Mouse (Mus musculus): Measurements from ENCODE around the gene Mastl. TPM values are rescaled to one million over a fixed set of nuclear protein-coding genes. Genes with fewer than 3 reads are reported as not detected.

Mastl gene
- polyA plus RNA-seq, 1 experiment from 2014 or later, result 8.1 TPM

GRCm38 (mm10) chr2:23078588-23078987 lies 77.2 kb downstream of the Mastl start:
- 95% methylated on average over 2 of the region's 2 CpGs for WGBS
- Histone ChIP-seq H3K36me3 (peaks cover 54% of the 10 kb centered on the region), H3K9me3 (no peaks in the 10 kb centered on the region)

GRCm38 (mm10) chr2:23077693-23078092 lies 78.1 kb downstream of the Mastl start:
- no peaks in the 10 kb centered on the region for H3K9me3 ChIP-seq
- no peaks in the 10 kb centered on the region for H3K4me1 ChIP-seq
- WGBS, result 94% methylated on average over 5 of the region's 5 CpGs
- no peak for ATAC-seq (ENCODE audit: low FRiP score, low read depth)
- H3K4me2 ChIP-seq (replicated peaks), result no peak overlapping the region
- no peak overlapping the region for H3K4me3 ChIP-seq
- peaks cover 48% of the 10 kb centered on the region for H3K36me3 ChIP-seq
- H3K27me3 ChIP-seq (replicated peaks), result no peaks in the 10 kb centered on the region
- H3K9ac ChIP-seq, result no peak overlapping the region
- no peak overlapping the region for H3K27ac ChIP-seq

More at GRCm38 (mm10) chr2:23078588-23078987, 77.2 kb downstream of the Mastl start:
- Histone ChIP-seq H3K4me2 (replicated peaks) (no peak overlapping the region), H3K27ac (no peak overlapping the region), H3K4me3 (no peak overlapping the region), H3K27me3 (replicated peaks) (no peaks in the 10 kb centered on the region), H3K4me1 (no peaks in the 10 kb centered on the region), H3K9ac (no peak overlapping the region)
- ATAC-seq (ENCODE audit: low FRiP score, low read depth), result no peak

DNA sequence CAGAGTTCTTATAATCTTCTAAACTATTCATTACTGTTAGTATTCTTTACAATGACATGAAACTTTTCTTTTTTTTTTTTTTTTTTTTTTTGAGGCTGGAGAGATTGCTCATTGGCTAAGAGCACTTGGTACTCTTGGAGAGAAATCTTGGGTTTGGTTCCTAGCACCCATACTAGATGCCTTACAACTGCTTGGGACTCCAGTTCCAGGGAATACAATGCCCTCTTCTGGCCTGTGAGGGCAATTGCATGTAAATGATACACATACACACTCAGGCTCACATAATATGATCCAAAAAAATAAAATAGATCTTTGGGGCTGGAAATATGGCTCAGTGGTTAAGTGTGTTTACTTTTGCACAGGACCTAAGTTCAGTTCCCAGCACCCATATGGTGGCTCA lies 79.0 kb downstream of the Mastl start:
- Histone ChIP-seq H3K9ac (no peak overlapping the region), H3K4me1 (no peaks in the 10 kb centered on the region), H3K27me3 (replicated peaks) (no peaks in the 10 kb centered on the region), H3K4me2 (replicated peaks) (no peak overlapping the region), H3K4me3 (no peak overlapping the region), H3K9me3 (no peaks in the 10 kb centered on the region), H3K27ac (no peak overlapping the region), H3K36me3 (peaks cover 47% of the 10 kb centered on the region)
- no peak for ATAC-seq (ENCODE audit: low FRiP score, low read depth)

GRCm38 (mm10) chr2:23075846-23076245 lies 80.0 kb downstream of the Mastl start:
- H3K9me3 ChIP-seq, result no peaks in the 10 kb centered on the region
- no peak overlapping the region for H3K4me2 ChIP-seq (replicated peaks)
- peaks cover 39% of the 10 kb centered on the region for H3K36me3 ChIP-seq
- no peak overlapping the region for H3K4me3 ChIP-seq
- H3K4me1 ChIP-seq, result no peaks in the 10 kb centered on the region
- ATAC-seq (ENCODE audit: low FRiP score, low read depth), result no peak
- H3K27me3 ChIP-seq (replicated peaks), result no peaks in the 10 kb centered on the region
- no peak overlapping the region for H3K27ac ChIP-seq
- H3K9ac ChIP-seq, result no peak overlapping the region

DNA sequence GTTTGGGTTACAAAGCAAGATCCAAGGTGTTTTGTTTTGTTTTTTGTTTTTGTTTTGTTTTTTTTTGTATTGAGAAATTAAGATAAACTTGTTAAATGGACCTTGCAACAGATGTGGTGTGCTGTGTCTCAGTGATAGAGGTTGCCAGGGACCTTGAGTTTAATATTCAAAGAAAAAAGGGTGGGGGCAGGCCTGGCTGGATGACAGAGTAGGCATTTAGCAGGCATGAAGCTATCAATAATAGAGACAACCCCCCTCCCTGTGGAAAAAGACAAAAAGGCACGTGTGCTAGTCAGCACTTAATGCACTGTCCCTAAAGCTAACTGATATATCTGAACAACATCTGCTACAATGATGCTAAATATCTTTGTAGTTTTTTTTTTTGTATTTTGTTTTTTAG lies 84.4 kb downstream of the Mastl start:
- no peak overlapping the region for H3K9ac ChIP-seq
- no peaks in the 10 kb centered on the region for H3K27me3 ChIP-seq (replicated peaks)
- H3K27ac ChIP-seq, result no peak overlapping the region
- H3K9me3 ChIP-seq, result no peaks in the 10 kb centered on the region
- no peak for ATAC-seq (ENCODE audit: low FRiP score, low read depth)
- no peak overlapping the region for H3K4me3 ChIP-seq
- peaks cover 15% of the 10 kb centered on the region; the same call in 1 of the 2 replicates for H3K36me3 ChIP-seq
- no peak overlapping the region for H3K4me2 ChIP-seq (replicated peaks)
- WGBS, result 60% methylated on average over 1 of the region's 1 CpGs
- H3K4me1 ChIP-seq, result 0 out of 2 replicates have a peak, but pooled peaks cover 3% of the 10 kb centered on the region

DNA sequence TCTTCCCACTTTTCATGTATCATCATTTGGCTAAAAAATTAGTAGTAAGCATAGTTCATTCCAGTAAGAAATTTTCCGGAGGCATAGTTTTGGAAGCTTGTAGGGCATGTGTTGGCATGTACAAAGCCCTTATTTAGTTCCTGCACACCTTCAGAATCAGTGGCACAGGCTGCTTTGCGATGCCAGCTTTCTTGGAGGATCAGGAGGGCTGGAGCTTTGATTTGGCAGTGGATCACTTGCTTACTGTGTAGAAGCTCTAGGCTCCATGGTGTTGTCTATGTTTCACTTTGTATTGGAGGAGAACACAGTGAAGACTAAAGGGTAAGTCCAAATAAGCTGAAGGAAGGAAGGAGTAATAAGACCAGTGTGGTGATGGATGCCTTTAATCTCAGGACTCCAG lies 85.3 kb downstream of the Mastl start:
- H3K9me3 ChIP-seq, result no peaks in the 10 kb centered on the region
- H3K4me3 ChIP-seq, result no peak overlapping the region
- no peak for ATAC-seq (ENCODE audit: low FRiP score, low read depth)
- H3K4me1 ChIP-seq, result 0 out of 2 replicates have a peak, but pooled peaks cover 3% of the 10 kb centered on the region
- no peaks in the 10 kb centered on the region for H3K27me3 ChIP-seq (replicated peaks)
- peaks cover 10% of the 10 kb centered on the region; the same call in 1 of the 2 replicates for H3K36me3 ChIP-seq
- H3K4me2 ChIP-seq (replicated peaks), result no peak overlapping the region
- 95% methylated on average over 2 of the region's 2 CpGs for WGBS
- no peak overlapping the region for H3K27ac ChIP-seq
- H3K9ac ChIP-seq, result no peak overlapping the region

- Histone ChIP-seq H3K9ac (peak overlapping the region; percentile 81), H3K36me3 (peaks cover 6% of the 10 kb centered on the region; the same call in 1 of the 2 replicates), H3K27ac (peak overlapping the region; percentile 90), H3K4me3 (peak overlapping the region; percentile 67), H3K4me1 (0 out of 2 replicates have a peak, but pooled peaks cover 3% of the 10 kb centered on the region), H3K27me3 (replicated peaks) (no peaks in the 10 kb centered on the region), H3K9me3 (no peaks in the 10 kb centered on the region), H3K4me2 (replicated peaks) (peak overlapping the region; percentile 96)
- peak; percentile 91 for ATAC-seq (ENCODE audit: low FRiP score, low read depth)
- under 1% methylated on average over 50 of the region's 50 CpGs for WGBS
Observed at GRCm38 (mm10) chr2:23068894-23069744, 86.7 kb downstream of the Mastl start.

GRCm38 (mm10) chr2:23068370-23068737 lies 87.5 kb downstream of the Mastl start:
- Histone ChIP-seq H3K4me1 (0 out of 2 replicates have a peak, but pooled peaks cover 3% of the 10 kb centered on the region), H3K9ac (peak overlapping the region; percentile 81), H3K27me3 (replicated peaks) (no peaks in the 10 kb centered on the region), H3K4me2 (replicated peaks) (peak overlapping the region; percentile 96), H3K9me3 (no peaks in the 10 kb centered on the region), H3K36me3 (peaks cover 6% of the 10 kb centered on the region; the same call in 1 of the 2 replicates), H3K4me3 (peak overlapping the region; percentile 67), H3K27ac (peak overlapping the region; percentile 90)
- under 1% methylated on average over 21 of the region's 21 CpGs for WGBS
- peak; percentile 79 for ATAC-seq (ENCODE audit: low FRiP score, low read depth)

- Histone ChIP-seq H3K36me3 (peaks cover 6% of the 10 kb centered on the region; the same call in 1 of the 2 replicates), H3K27ac (peak within 1 kb of the TSS; percentile 90), H3K9me3 (no peaks in the 10 kb centered on the region), H3K4me1 (0 out of 2 replicates have a peak, but pooled peaks cover 3% of the 10 kb centered on the region), H3K4me2 (replicated peaks) (peak within 1 kb of the TSS; percentile 96), H3K9ac (peak within 1 kb of the TSS; percentile 81), H3K4me3 (peak within 1 kb of the TSS; percentile 67), H3K27me3 (replicated peaks) (no peaks in the 10 kb centered on the region)
- 3% methylated on average over 34 of the region's 34 CpGs for WGBS
- peak; percentile 93 for ATAC-seq (ENCODE audit: low FRiP score, low read depth)
Observed at GRCm38 (mm10) chr2:23067552-23068369, 88.1 kb downstream of the Mastl start, which contains the start of gene Acbd5. Gene Acbd5 (plus strand): TSS chr2:23068167.

Other genes with a start within 250 kb of the Mastl start
- 45.3 and 46.9 TPM in 2 replicates for gene Abi1, start 115.8 kb downstream of the Mastl start, polyA plus RNA-seq (2016; fragmentation: Nextera tagmentation; extraction: Ambion mirVana)
- gene Acbd5, start 87.9 kb downstream of the Mastl start, polyA plus RNA-seq (2016; fragmentation: Nextera tagmentation; extraction: Ambion mirVana), result 68.3 and 71.8 TPM in 2 replicates
- gene Yme1l1, start 345 bp upstream of the Mastl start, polyA plus RNA-seq (2016; fragmentation: Nextera tagmentation; extraction: Ambion mirVana), result 75.1 and 76.3 TPM in 2 replicates
- gene 4931423N10Rik, start 51.5 kb upstream of the Mastl start, polyA plus RNA-seq (2016; fragmentation: Nextera tagmentation; extraction: Ambion mirVana), result not detected in 2 replicates
- 0.10 and 0.30 TPM in 2 replicates for gene Nxph2, start 165.2 kb upstream of the Mastl start, polyA plus RNA-seq (2016; fragmentation: Nextera tagmentation; extraction: Ambion mirVana)